ENCODE assay signal across 25 mouse cellular contexts in genomic region chr9:67774201-67774600, GRCm38 (mm10). TPM values are rescaled to one million over a fixed set of nuclear protein-coding genes. Genes with fewer than 3 reads are reported as not detected.
DNase-seq lines count a peak whose midpoint lies in the region; ATAC-seq and TF ChIP-seq lines count a peak whose summit lies in the region.
"Had no signal": no experiment of that assay in that cellular context is flagged by ENCODE, and none has a peak within 500 bp of the region (broad histone marks: within the 10 kb centered on the region; RNA-seq: fewer than 3 reads in every experiment).

No protein-coding gene starts in this region.

- no peak for TF ChIP-seq CTCF in bone marrow, adult 2 months (IDR thresholded peaks at IDR 0.05; ENCODE audit: control insufficient read depth, insufficient read depth, low read length)
- TF ChIP-seq CTCF in layer of hippocampus, adult 2 months (conservative IDR thresholded peaks at IDR 0.05): no peak

- H3K4me1 ChIP-seq in bone marrow, adult 2 months (ENCODE audit: control insufficient read depth, insufficient read depth, low read length): peaks cover 1% of the 10 kb centered on the region; the same call in 1 of the 2 replicates
- H3K4me1 ChIP-seq in lung, embryonic 16.5 days (replicated peaks; ENCODE audit: control insufficient read depth, insufficient read depth, low read length): peaks cover 10% of the 10 kb centered on the region
- H3K4me1 ChIP-seq: hindbrain, embryonic 15.5 days had no signal

- no peaks in the 10 kb centered on the region for H3K36me3 ChIP-seq in lung, embryonic 16.5 days (ENCODE audit: control insufficient read depth, insufficient read depth, low read length)
- H3K36me3 ChIP-seq: embryonic facial prominence, embryonic 13.5 days; G1E; heart, embryonic 12.5 days; hindbrain, embryonic 15.5 days had no signal

- H3K9ac ChIP-seq in lung, embryonic 16.5 days (ENCODE audit: low read length): no peak overlapping the region
- H3K9ac ChIP-seq: embryonic facial prominence, embryonic 13.5 days; forebrain, embryonic 13.5 days; forebrain, postnatal 0 days; heart, embryonic 12.5 days; hindbrain, embryonic 15.5 days had no signal

- no peak for TF ChIP-seq POLR2A in bone marrow, adult 2 months (IDR thresholded peaks at IDR 0.05; ENCODE audit: borderline replicate concordance, control insufficient read depth, low read depth, low read length)

- 17% methylated on average over 6 of the region's 6 CpGs for WGBS in bone marrow, adult 2 months
- 43% methylated on average over 6 of the region's 6 CpGs for WGBS in lung, embryonic 16.5 days

- no peaks in the 10 kb centered on the region for H3K9me3 ChIP-seq in lung, embryonic 16.5 days (ENCODE audit: control insufficient read depth, low read length)
- H3K9me3 ChIP-seq: forebrain, embryonic 13.5 days; G1E; hindbrain, embryonic 15.5 days had no signal

- DNase-seq in 416B (ENCODE audit: low read depth): peak; percentile 15
- DNase-seq in lung, postnatal 25 days (ENCODE audit: low spot score): peak; percentile 85
- DNase-seq in layer of hippocampus, adult 2 months (ENCODE audit: low spot score in 2 of 2): no peak
- DNase-seq in adrenal gland, postnatal 25 days: no peak
- DNase-seq in spleen, postnatal 14 days (ENCODE audit: low spot score in 2 of 2): no peak
- DNase-seq: adrenal gland, adult 8-10 months; B cell, adult 2 months; cerebellum, adult 18-20 months; cerebellum, adult 9-11 months; cerebellum, postnatal 36 days; forebrain, postnatal 0 days; gastrocnemius, postnatal 10 days had no signal

- H3K4me3 ChIP-seq in bone marrow, adult 2 months (replicated peaks; ENCODE audit: control insufficient read depth, low read depth, low read length): peak overlapping the region; percentile 18
- H3K4me3 ChIP-seq in lung, embryonic 16.5 days (ENCODE audit: low read length): no peak overlapping the region
- no peak overlapping the region for H3K4me3 ChIP-seq in layer of hippocampus, adult 2 months
- H3K4me3 ChIP-seq: embryonic facial prominence, embryonic 13.5 days; forebrain, embryonic 13.5 days; heart, embryonic 12.5 days; hindbrain, embryonic 15.5 days had no signal

- no peak overlapping the region for H3K27ac ChIP-seq in bone marrow, adult 2 months (ENCODE audit: control insufficient read depth, insufficient read depth, low read depth, low read length, poor library complexity)
- peak overlapping the region; percentile 4 for H3K27ac ChIP-seq in lung, embryonic 16.5 days (ENCODE audit: low read length)
- H3K27ac ChIP-seq in layer of hippocampus, adult 2 months: no peak overlapping the region
- H3K27ac ChIP-seq: embryonic facial prominence, embryonic 13.5 days; forebrain, embryonic 13.5 days; hindbrain, embryonic 15.5 days had no signal

- no peak overlapping the region for H3K4me2 ChIP-seq in lung, embryonic 16.5 days (ENCODE audit: low read depth, low read length)
- H3K4me2 ChIP-seq: embryonic facial prominence, embryonic 13.5 days; forebrain, embryonic 13.5 days; heart, embryonic 12.5 days; hindbrain, embryonic 15.5 days had no signal

- peak; percentile 68 for ATAC-seq in lung, embryonic 16.5 days (ENCODE audit: low read depth)
- no peak for ATAC-seq in erythroid progenitor cell, adult 5-6 weeks (replicated peaks; ENCODE audit: low FRiP score, poor library complexity, severe bottlenecking)
- ATAC-seq: CD4-positive, CD25-positive, alpha-beta regulatory T cell, adult 4 months; forebrain, embryonic 13.5 days; forebrain, postnatal 0 days had no signal

- no peaks in the 10 kb centered on the region for H3K27me3 ChIP-seq in lung, embryonic 16.5 days (ENCODE audit: control insufficient read depth, insufficient read depth, low read depth, low read length)
- H3K27me3 ChIP-seq: embryonic facial prominence, embryonic 13.5 days; forebrain, embryonic 13.5 days; hindbrain, embryonic 15.5 days had no signal

RNA-seq across cellular contexts. Expression of gene C2cd4b, which starts 15.0 kb away (rescaled TPM):
- not detected in 2 replicates for polyA plus RNA-seq in bone marrow, adult 2 months (2011; ENCODE audit: insufficient read depth, insufficient read length, low replicate concordance, missing spikeins)
- polyA plus RNA-seq in lung, embryonic 16.5 days (2015; fragmentation: Nextera tagmentation; extraction: Ambion mirVana): 0.16 TPM in 1 of 2 replicates, not detected in the other
- total RNA-seq in layer of hippocampus, adult 2 months (2021): 1 to 10 TPM; 7.7 to 8.3 TPM
- total RNA-seq in adrenal gland, postnatal 25 days (2021): 0.24 TPM in 1 of 2 replicates, not detected in the other
- total RNA-seq in erythroid progenitor cell, adult 5-6 weeks (2015; ENCODE audit: low replicate concordance): not detected in 2 replicates
- total RNA-seq in erythroid progenitor cell, adult 5-6 weeks (2017; ENCODE audit: low replicate concordance): not detected in 2 replicates
- total RNA-seq: G1E; granulocyte monocyte progenitor cell, adult 5-6 weeks had no signal
- polyA plus RNA-seq: CD4-positive, CD25-positive, alpha-beta regulatory T cell, adult 4 months; G1E; hindbrain, embryonic 11.5 days had no signal

RNA-seq across cellular contexts. Expression of gene C2cd4a, which starts 57.9 kb away (rescaled TPM):
- polyA plus RNA-seq in bone marrow, adult 2 months (2011; ENCODE audit: insufficient read depth, insufficient read length, low replicate concordance, missing spikeins): not detected in 2 replicates
- polyA plus RNA-seq in lung, embryonic 16.5 days (2015; fragmentation: Nextera tagmentation; extraction: Ambion mirVana): 0.25 TPM in 2 replicates
- 1 to 10 TPM; 3.1 to 3.8 TPM for total RNA-seq in layer of hippocampus, adult 2 months (2021)
- not detected in 2 replicates for total RNA-seq in adrenal gland, postnatal 25 days (2021)
- not detected in 2 replicates for total RNA-seq in erythroid progenitor cell, adult 5-6 weeks (2015; ENCODE audit: low replicate concordance)
- total RNA-seq in erythroid progenitor cell, adult 5-6 weeks (2017; ENCODE audit: low replicate concordance): not detected in 2 replicates
- total RNA-seq: granulocyte monocyte progenitor cell, adult 5-6 weeks; heart, adult 8-10 months; heart, postnatal 25 days had no signal
- polyA plus RNA-seq: CD4-positive, CD25-positive, alpha-beta regulatory T cell, adult 4 months; forebrain, embryonic 13.5 days; hindbrain, embryonic 11.5 days had no signal

Comparison
In these comparisons a context has a peak if more than half of its experiments do, and no peak if none do; other contexts are left out.
1. DNase-seq: peak in 416B (single experiment) and lung, postnatal 25 days (single experiment); none in layer of hippocampus, adult 2 months (0 of 2), adrenal gland, postnatal 25 days (single experiment) and spleen, postnatal 14 days (0 of 2).